Mouse (Mus musculus): Measurements from ENCODE around the gene Ndufaf2. TPM values are rescaled to one million over a fixed set of nuclear protein-coding genes. Genes with fewer than 3 reads are reported as not detected.

Ndufaf2 gene
- total RNA-seq, 1 experiment from 2014 or later: 19.1 TPM

- no peak for ATAC-seq (replicated peaks; ENCODE audit: insufficient number of reproducible peaks, low FRiP score, low TSS enrichment, poor library complexity, severe bottlenecking)
Measured at GRCm38 (mm10) chr13:108110929-108111328, 47.5 kb downstream of the Ndufaf2 start.

DNA sequence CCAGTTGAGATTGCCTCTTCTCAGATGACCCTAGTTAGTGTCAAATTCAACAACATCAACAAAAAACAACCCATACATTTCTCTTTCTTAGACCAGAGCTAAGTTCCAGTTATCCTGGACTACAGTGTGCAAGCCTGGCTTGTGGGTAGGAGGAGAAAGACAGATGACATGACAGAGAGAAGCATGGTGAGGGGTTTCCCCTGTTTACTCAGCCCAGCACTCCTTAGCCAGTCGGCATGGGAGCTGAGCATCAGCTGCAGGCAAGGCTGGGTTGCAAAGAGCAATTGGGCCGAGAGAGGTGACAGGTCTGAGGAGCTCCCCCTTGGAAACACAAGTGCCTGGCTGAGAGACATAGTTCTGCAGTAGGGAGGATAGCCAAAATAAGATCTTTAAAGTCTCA lies 57.7 kb downstream of the Ndufaf2 start:
- ATAC-seq (replicated peaks; ENCODE audit: insufficient number of reproducible peaks, low FRiP score, low TSS enrichment, poor library complexity, severe bottlenecking): no peak

- ATAC-seq (replicated peaks; ENCODE audit: insufficient number of reproducible peaks, low FRiP score, low TSS enrichment, poor library complexity, severe bottlenecking): no peak
Measured at GRCm38 (mm10) chr13:108096446-108096845, 62.0 kb downstream of the Ndufaf2 start.

GRCm38 (mm10) chr13:108095617-108096016 lies 62.8 kb downstream of the Ndufaf2 start:
- no peak for ATAC-seq (replicated peaks; ENCODE audit: insufficient number of reproducible peaks, low FRiP score, low TSS enrichment, poor library complexity, severe bottlenecking)

GRCm38 (mm10) chr13:108094681-108095080 lies 63.7 kb downstream of the Ndufaf2 start:
- ATAC-seq (replicated peaks; ENCODE audit: insufficient number of reproducible peaks, low FRiP score, low TSS enrichment, poor library complexity, severe bottlenecking): no peak

- ATAC-seq (replicated peaks; ENCODE audit: insufficient number of reproducible peaks, low FRiP score, low TSS enrichment, poor library complexity, severe bottlenecking): no peak
Measured at GRCm38 (mm10) chr13:108092290-108092689, 66.1 kb downstream of the Ndufaf2 start.

- ATAC-seq (replicated peaks; ENCODE audit: insufficient number of reproducible peaks, low FRiP score, low TSS enrichment, poor library complexity, severe bottlenecking): no peak
Measured at GRCm38 (mm10) chr13:108086724-108087123, 71.7 kb downstream of the Ndufaf2 start.

DNA sequence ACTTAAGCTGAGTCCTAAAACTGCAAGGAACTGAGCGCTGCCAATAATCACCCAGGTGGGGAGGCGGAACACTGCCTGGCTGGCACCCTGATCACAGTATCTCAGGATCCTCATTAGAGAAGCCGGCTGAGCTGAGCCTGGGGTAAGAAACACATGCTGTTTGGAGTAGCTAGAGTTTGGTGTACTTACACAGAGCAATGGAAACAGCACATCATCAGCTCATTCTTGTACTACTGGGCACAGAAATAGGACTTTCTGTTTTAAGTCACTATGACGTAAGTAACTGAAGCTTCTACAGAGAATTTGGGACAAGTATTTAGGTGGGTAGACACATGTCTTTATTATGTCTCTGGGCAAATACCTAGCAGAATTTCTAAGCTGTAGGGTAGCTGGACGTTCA lies 72.4 kb downstream of the Ndufaf2 start:
- ATAC-seq (replicated peaks; ENCODE audit: insufficient number of reproducible peaks, low FRiP score, low TSS enrichment, poor library complexity, severe bottlenecking): no peak

DNA sequence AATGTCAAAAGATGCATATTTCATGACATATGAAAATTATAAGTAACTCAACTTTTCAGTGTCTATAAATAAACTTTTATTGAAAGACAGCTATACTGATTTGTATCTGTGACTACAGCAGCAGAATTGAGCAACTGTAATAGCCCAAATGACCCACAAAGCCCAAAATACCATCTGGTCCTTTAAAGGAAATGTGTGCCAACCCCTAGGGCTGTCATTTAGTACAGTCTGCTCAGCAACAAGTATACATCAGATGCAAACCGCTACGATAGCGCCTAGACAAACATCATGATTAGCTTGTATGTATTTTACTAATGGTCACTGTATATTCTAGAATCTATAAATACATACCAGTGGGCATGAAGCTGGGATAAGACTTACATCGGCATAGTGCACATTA lies 74.3 kb downstream of the Ndufaf2 start:
- ATAC-seq (replicated peaks; ENCODE audit: insufficient number of reproducible peaks, low FRiP score, low TSS enrichment, poor library complexity, severe bottlenecking): no peak

- no peak for ATAC-seq (replicated peaks; ENCODE audit: insufficient number of reproducible peaks, low FRiP score, low TSS enrichment, poor library complexity, severe bottlenecking)
Measured at GRCm38 (mm10) chr13:108077901-108078300, 80.5 kb downstream of the Ndufaf2 start.

DNA sequence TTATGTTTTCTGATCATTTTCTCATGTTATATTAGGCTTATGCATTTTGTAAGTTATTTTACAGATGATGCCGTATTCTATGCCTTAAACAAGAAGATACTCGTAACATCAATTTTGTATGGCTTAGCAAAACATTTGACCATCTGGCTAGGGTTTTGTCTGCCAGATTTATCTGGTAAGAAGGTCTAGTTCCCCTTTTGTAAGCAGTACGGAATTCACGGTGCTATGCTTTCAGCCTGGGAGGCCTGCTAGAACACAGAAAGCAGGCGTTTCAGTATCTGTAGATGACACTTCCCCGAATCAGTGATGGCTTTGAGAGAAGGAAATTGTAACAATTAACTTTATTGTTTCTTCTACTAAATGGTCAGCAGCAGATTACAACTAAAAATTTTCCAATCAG lies 80.9 kb downstream of the Ndufaf2 start:
- ATAC-seq (replicated peaks; ENCODE audit: insufficient number of reproducible peaks, low FRiP score, low TSS enrichment, poor library complexity, severe bottlenecking): no peak

GRCm38 (mm10) chr13:108070171-108070570 lies 88.3 kb downstream of the Ndufaf2 start:
- ATAC-seq (replicated peaks; ENCODE audit: insufficient number of reproducible peaks, low FRiP score, low TSS enrichment, poor library complexity, severe bottlenecking): no peak

DNA sequence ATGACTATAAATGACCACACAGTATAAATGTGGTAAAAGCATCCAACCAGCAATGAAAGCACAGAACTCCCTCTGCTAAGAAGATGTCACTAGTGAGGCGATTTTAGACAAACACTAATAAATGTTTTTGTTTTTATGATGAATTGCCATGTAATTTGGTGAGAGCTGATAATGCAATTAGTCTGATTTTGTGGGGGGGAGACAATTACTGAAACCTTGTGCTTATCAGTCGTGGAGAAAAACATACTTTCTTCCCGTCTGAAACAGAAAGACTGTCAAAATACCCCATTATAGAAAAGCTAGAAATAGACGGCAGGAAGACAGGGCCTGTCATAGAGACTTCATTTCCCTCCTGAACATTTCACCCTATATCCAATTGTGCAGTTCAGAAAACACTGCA lies 89.3 kb downstream of the Ndufaf2 start:
- ATAC-seq (replicated peaks; ENCODE audit: insufficient number of reproducible peaks, low FRiP score, low TSS enrichment, poor library complexity, severe bottlenecking): no peak

GRCm38 (mm10) chr13:108066021-108066420 lies 92.4 kb downstream of the Ndufaf2 start:
- ATAC-seq (replicated peaks; ENCODE audit: insufficient number of reproducible peaks, low FRiP score, low TSS enrichment, poor library complexity, severe bottlenecking): no peak

GRCm38 (mm10) chr13:108064331-108064730 lies 94.1 kb downstream of the Ndufaf2 start:
- no peak for ATAC-seq (replicated peaks; ENCODE audit: insufficient number of reproducible peaks, low FRiP score, low TSS enrichment, poor library complexity, severe bottlenecking)

- no peak for ATAC-seq (replicated peaks; ENCODE audit: insufficient number of reproducible peaks, low FRiP score, low TSS enrichment, poor library complexity, severe bottlenecking)
Measured at GRCm38 (mm10) chr13:108063374-108064134, 94.9 kb downstream of the Ndufaf2 start.

DNA sequence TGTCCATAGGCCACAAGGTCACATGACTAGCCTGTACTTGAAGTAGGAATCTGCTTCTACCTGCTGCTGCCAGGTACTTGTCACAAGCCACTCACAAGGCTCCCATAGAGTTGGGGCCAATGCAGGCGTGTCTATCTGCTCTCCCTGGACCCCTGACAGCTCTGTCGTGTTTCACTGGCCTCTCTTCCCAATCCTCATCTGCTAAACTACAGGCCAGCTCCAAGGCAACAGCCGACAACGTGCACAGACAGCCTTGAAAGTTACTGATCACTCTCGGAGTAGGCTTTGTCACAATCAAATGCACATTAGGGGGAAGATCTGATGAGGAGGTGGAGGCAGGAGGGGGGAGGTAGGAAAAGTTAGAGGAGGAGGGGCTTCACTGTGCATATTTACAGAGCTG lies 95.5 kb downstream of the Ndufaf2 start:
- no peak for ATAC-seq (replicated peaks; ENCODE audit: insufficient number of reproducible peaks, low FRiP score, low TSS enrichment, poor library complexity, severe bottlenecking)

DNA sequence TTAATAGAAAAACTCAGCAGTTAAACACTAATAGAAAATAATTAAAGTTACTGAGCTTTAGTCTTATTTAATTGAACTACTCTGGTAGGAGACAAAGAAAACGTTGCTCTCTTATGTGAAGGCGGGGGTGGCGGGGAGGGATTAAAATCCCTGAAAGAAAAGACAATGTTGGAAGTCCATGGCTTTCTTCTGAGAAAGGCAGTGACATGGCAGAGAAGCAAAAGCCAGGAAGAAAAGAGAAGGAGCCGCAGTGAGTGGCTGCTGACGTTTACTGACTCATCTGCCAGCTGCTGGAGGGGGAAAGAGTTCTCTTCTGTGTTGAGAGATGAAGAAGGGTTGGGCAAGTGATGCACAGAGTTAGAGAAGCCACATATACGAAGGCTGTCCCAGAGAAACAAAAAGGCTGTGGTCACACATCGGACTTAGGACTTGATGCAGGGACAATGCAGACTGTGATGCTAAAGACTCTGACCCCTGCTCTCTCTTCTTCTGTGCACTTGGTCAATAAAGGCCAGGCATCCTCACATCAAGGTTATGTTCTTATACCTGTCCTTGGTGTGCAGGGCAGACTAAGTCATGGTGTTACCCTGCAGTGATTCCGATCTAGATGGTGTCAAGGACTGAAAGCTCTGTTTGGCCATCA lies 97.4 kb downstream of the Ndufaf2 start:
- no peak for ATAC-seq (replicated peaks; ENCODE audit: insufficient number of reproducible peaks, low FRiP score, low TSS enrichment, poor library complexity, severe bottlenecking)

GRCm38 (mm10) chr13:108060286-108060885 lies 98.0 kb downstream of the Ndufaf2 start:
- ATAC-seq (replicated peaks; ENCODE audit: insufficient number of reproducible peaks, low FRiP score, low TSS enrichment, poor library complexity, severe bottlenecking): no peak

GRCm38 (mm10) chr13:108056896-108057295 lies 101.5 kb downstream of the Ndufaf2 start:
- 0 out of 2 replicates have a peak, but pooled peaks have one; percentile 17 for ATAC-seq (replicated peaks; ENCODE audit: insufficient number of reproducible peaks, low FRiP score, low TSS enrichment, poor library complexity, severe bottlenecking)
